Mouse (Mus musculus) heart, postnatal 10 days (tissue): ENCODE measurements around the gene Parp16. TPM values are rescaled to one million over a fixed set of nuclear protein-coding genes. Genes with fewer than 3 reads are reported as not detected.

Experiments
- DNase-seq, 2 experiments: peaks; one replicate each; pipeline ENCODE4 v3.0.0; 2021
- intact Hi-C: fragments of 180-260 bp; cut with DNase I; formaldehyde crosslinking; loops from one replicate; pipeline ENCODE4 v1.15.1; 2025
- total RNA-seq, 2 experiments: library from RNA; stranded (reverse); gene quantifications; 2 replicates each; pipeline ENCODE4 v1.2.3; 2021

Gene Parp16
- total RNA-seq, 2 experiments from 2014 or later: 5.1 to 5.9 TPM

- intact Hi-C loops: no loop called here
- DNase-seq: no peak
Measured at GRCm38 (mm10) chr9:65177912-65178311, 17.2 kb upstream of the Parp16 start.

DNA sequence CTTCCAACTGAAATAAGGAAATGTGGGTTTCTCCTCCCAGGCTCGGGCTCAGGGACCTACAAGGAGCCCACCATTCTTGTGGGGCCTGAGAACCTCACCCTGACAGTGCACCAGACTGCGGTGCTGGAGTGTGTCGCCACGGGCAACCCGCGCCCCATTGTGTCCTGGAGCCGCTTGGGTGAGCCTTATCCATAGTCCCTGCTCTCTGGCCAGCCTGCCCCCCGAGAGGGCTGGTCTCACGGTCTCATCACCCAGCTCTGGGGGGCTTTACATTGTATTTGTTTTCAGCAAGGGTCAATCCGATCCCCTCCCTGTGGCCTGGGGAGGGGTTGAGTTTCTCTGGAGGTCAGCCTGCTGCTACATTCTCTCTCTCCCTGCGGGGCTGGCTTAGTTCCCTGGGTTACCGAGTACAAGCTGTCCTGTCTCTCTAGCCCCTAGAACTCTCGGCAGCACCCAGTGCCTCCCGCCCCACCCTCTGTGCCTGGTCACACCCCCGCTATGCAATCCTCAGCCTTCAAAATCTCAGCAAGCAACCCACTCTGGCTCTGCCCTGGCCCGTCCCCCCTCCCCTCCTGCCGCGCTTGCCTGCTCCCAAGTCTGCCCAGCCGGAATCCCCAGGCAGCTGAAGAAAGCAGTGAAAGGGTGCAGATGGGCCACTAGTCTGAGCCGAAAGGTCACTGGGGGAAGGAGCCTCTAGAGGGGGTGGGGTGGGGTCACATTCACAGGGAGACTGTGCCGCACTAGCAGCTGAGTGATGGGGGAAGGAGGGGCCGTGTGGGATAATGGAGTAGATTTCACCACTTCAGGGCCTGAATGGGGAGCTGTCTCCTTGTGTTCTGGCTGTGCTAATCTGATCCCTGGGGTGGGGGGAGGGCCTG lies 16.6 kb upstream of the Parp16 start:
- DNase-seq: peak in 1 of 2 experiments; percentile 42

DNA sequence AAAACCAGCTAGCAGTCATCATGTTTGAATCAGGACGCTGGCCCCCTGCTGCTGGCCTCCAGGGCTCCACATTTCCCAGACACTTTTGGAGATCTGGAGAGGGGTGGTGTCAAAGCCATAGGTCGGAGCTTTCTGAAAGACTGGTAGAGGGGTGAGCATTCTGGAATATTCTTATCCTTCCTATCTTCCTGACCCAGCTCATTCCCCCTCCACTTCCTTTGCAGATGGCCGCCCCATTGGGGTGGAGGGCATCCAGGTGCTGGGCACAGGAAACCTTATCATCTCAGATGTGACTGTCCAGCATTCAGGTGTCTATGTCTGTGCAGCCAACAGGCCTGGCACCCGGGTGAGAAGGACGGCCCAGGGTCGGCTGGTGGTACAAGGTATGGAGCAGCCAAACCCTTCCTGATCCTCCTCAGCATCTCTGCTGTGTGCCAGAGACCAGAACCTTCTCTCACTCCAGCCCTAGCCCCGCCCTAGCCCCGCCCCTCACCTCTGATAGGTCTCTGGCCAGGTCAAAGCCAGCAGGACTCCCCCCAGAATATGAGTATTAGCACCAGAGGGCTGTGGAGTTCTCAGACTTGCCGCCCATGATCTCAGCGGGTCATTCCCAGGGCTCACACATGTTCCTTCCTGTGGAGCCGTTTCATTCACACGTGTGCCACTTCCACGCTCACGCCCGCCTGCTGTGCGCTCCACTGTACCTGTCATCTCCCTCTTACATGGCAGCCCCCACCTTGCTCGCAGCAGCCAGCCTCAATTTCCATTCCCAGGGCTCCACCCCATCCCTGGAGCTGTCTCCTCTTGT lies 15.1 kb upstream of the Parp16 start:
- no peak for DNase-seq
- intact Hi-C loops: no loop called here

More for the DNA sequence above, 16.6 kb upstream of the Parp16 start:
- intact Hi-C loops: no loop called here

DNA sequence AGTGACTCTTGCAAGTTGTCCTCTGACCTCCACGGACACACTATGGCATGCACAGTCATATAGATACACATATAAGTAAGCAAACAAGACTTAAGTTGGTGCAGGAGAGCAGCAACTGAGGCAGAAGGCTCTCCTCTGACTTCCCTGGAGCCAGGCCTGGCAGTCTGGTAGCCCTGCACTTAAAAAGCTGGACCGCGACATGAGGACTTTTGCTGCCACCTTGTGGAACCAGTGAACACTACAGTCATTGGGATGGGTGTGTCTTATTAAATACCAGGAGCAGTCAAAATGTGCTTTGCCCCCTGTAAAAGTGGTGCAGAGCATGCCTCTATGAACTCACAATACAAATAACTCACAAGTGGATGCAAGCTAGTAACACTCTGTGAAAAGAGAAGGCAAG lies 6.6 kb upstream of the Parp16 start:
- peak; percentile 90 to 92 for DNase-seq
- intact Hi-C loops: loop anchor here (1.0 to 2.0 kb wide), 3 partner anchors 24 to 227 kb away; no protein-coding TSS in a partner anchor

DNA sequence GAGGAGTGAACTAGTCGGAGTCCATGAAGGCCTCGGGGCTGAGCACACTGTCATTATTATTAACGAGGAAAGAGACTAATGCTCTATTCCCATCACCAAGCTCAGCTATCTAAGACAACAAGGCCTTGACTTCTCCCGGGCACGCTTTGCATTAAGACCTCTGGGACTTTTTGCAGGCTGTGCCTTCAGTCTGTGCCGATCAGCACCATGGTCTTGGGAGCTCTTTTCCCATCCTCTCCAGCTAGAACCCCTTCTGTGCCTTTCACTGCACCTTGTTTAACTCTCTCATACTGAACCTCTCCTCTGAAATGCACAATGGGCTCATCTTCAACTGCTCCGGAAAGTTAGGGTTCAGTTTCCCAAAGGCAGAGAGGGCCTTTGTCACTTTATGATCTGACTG lies 4.8 kb upstream of the Parp16 start:
- intact Hi-C loops: no loop called here
- DNase-seq: no peak

DNA sequence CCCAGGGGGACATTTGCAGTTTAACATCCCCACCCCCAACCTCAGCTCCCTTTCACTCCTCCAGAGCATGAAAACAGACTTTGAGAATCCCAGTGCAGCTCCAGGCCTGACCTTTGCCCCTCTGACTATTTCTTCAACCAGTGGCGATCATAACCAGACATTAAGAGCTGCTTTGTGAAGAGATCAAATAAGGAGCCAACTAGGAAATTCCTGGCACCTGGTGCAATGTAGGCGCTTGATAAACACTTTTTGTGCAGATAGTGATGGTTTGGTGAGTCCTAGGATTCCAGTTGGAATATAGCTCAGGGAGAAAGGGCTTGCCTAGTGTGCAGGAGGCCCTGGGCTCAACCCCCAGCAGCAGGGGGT lies 3.8 kb upstream of the Parp16 start:
- intact Hi-C loops: no loop called here
- no peak for DNase-seq

GRCm38 (mm10) chr9:65191755-65192469 lies 3.2 kb upstream of the Parp16 start:
- intact Hi-C loops: no loop called here

GRCm38 (mm10) chr9:65193214-65193613 lies 1.9 kb upstream of the Parp16 start:
- intact Hi-C loops: no loop called here
- DNase-seq: no peak

More at GRCm38 (mm10) chr9:65191755-65192469, 3.2 kb upstream of the Parp16 start:
- DNase-seq: no peak

GRCm38 (mm10) chr9:65195621-65195981 lies 448 bp downstream of the Parp16 start:
- DNase-seq: peak; percentile 70 to 78
- intact Hi-C loops: no loop called here

- no peak for DNase-seq
- intact Hi-C loops: loop anchor here (1.0 kb wide), 1 partner anchor 87 kb away; no protein-coding TSS in a partner anchor
Measured at GRCm38 (mm10) chr9:65195982-65196737, 1.0 kb downstream of the Parp16 start.

DNA sequence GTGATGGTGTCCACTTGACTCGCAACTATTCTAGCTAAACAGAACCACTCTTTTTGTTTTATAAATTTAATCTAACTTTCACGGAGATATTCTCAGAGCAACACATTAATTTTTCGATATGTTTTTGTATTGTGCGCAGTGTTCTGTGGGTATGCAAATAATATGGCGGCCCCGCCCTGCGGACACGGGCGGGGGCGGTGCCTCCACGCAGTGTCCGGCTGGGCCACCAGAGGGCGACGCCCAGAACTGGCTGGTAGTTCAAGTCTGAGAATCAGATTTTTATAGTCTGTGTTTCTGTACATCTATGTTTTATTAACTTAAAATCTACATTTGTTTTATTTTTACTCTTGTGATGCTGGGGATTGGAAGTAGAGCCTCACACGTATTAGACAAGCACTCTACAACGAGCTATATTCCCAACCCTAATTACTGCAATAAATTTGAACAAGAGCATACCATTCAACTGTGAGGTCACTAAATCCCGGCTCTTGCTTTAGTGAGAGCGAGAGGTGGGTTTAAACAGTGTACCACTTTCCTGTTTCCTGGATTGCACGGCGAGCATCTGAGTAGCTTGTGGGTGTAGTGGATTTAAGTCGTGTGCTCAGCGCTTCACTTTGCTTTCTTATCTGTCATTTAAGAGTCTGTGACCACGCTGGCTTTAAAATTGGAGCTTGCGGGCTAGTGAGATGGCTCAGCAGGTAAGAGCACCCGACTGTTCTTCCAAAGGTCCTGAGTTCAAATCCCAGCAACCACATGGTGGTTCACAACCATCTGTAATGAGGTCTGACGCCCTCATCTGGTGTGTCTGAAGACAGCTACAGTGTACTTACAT lies 1.8 kb downstream of the Parp16 start:
- intact Hi-C loops: loop anchor here (1.0 kb wide), 1 partner anchor 86 kb away; no protein-coding TSS in a partner anchor
- peak; percentile 96 to 97 for DNase-seq

GRCm38 (mm10) chr9:65197826-65198225 lies 2.7 kb downstream of the Parp16 start:
- intact Hi-C loops: no loop called here
- no peak for DNase-seq

DNA sequence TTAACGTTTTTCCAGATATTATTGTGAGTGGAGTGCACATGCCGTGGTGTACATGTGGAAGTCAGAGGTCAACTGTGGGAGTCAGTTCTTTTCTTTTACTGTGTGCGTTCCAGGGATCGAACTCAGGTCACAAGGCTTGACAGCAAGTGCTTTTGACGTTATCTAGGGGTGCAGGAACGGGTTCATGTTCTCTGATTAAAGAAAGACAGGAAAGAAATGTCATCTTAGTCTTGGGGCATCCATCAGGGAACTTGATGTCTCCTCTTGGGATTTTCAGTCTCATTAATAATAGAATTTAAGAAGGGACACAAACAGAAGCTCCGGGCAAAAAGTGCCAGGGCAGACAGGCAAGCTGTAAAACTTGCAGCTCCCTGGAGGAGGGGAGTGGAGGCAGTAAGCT lies 4.6 kb downstream of the Parp16 start:
- intact Hi-C loops: no loop called here
- DNase-seq: no peak

- peak; percentile 60 to 68 for DNase-seq
- intact Hi-C loops: no loop called here
Measured at GRCm38 (mm10) chr9:65200606-65201005, 5.5 kb downstream of the Parp16 start.

GRCm38 (mm10) chr9:65201021-65201380 lies 5.8 kb downstream of the Parp16 start:
- intact Hi-C loops: no loop called here
- no peak for DNase-seq

DNA sequence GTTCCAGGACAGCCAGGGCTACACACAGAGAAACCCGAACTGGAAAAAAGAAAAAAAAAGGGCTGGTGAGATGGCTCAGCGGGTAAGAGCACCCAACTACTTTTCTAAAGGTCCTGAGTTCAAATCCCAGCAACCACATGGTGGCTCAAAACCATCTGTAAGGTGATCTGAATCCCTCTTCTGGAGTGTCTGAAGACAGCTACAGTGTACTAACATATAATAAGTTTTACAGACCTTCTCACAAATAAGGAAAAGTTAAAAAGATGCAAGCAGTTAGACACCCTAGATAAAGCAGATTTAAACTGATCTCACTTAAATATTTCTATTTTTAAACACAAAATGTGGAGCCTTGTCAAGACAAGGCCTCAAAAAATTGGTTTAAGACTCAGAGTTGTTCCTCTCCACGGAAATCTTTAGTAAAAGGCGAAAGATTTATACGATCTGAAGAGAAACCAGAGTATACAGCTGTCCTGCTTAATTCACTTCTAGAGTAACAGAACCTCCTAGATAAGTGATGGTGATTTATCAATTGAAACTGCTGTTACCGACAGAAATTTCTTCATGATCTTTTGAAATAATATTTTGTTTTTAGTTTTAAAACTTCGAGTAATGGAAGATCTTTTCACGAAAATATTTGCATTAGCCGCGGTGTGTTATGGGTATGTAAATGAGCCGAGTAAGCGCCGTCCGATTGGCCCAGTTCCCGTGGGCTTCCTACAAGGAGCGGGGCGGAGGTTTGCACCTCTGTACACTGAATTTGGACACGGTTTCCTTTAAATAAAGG lies 6.4 kb downstream of the Parp16 start:
- DNase-seq: peak; percentile 89 to 93
- intact Hi-C loops: no loop called here

- intact Hi-C loops: no loop called here
- no peak for DNase-seq
Measured at GRCm38 (mm10) chr9:65202165-65202754, 7.1 kb downstream of the Parp16 start.
